Mouse (Mus musculus) monocyte, adult 2 months (primary cell): ENCODE measurements around the gene Olfr1094.

Experiments used
- DNase-seq, 2 experiments: peaks; one replicate each; pipeline ENCODE4 v3.0.0; 2022; ENCODE audit warnings: low spot score in 2 of 2, low read depth in 1 of 2

Gene Olfr1094

DNA sequence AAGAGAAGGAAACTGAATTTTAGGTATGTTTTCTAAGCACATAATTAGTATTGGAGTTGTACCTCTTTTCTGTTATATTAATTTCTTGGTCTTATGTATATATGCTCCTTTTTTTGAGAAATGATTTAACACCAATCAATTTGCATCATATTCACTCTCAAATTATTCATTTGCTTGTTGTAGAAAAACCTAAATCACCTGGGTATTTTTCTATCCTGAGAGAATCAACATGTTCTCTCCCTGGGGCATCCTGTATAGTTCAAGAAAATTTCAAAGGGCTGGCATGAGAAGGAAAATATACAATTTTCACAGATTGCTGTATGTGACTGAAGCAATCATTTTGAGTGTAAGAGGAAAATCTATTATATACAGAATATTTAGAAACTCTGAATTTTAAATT, at the start of gene Olfr1094:
Olfr1094 (plus strand) TSS at position 301 of the 400 bp plus-strand sequence.
- no peak for DNase-seq

DNA sequence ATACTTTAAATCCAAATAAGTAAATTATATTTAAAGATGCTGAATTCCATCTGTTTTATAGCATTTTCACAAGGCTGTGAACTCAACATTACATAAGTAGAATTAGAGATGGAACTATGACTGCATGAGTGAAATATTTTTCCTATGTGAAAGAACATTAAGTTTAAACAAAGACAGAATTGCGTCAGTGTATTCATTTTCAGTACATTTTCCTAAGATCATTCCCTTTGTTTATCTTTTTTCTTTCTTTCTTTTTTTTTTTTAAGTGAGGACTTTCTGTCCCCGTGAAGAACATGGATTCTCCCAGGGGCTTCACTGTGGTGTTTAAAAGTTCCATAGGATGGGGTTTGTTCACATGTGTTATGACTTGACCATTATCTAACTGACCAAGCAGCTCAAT, 42.3 kb upstream of the Olfr1094 start, which contains the start of gene Olfr1093:
Olfr1093 (plus strand) TSS at position 301 of the 400 bp plus-strand sequence.
- DNase-seq = no peak

DNA sequence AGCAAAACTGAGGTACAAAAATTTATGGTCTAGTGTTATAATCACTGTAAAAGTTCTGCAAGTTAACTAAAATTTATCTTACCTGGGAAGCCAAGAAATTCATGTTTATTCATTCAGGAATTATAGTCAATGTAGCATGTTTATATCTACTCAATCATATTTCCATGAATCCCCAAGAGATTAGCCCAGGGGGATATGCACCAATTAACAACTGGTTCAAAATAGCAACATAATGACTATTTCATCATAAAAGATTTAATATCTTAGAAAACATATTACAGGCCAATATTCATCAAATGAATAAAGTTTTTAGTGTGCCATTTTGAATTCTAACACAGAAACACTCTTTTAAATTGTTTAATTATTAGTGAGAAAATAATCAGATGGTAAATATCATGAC, 14.5 kb upstream of the Olfr1094 start, which contains the start of gene Olfr141:
Olfr141 (minus strand) TSS at position 101 of the 400 bp plus-strand sequence.
- no peak for DNase-seq

DNA sequence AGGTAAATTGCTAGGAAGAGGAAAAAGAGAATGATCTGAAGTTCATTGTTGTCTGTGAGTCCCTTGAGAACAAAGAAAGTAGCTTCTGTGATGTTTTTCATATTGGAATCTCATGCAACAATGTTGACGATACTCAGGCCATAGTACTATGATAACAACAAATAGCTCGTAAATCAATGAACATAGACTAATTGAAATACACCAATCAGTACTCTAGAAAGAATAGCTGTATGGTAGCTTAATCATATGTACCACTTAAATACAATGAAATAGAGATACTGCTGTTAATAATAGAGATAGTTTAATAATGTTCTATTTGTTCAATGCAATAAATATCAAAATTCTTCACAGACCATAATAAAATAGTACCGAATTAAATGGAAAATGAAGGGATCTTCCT, 27.1 kb downstream of the Olfr1094 start, which contains the start of gene Olfr1095:
Olfr1095 (minus strand) TSS at position 101 of the 400 bp plus-strand sequence.
- no peak for DNase-seq

DNA sequence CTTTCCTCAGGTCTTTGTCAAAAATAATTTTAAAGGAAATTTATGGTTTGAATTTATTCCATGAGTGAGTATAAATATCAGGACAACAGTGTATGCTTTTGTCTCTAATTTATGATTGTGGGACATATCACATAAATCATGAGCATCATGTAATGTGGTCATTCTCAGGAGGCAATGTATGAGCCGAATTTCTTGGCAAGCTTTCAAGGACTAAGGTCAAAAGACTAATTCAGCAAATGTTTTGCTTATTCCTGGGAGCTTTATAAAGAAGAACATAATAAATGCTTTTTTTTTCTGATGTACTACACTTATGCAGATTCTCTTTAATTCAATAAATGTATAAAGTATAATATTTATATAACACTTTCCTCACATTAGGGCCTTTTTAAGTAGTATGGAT, 50.2 kb downstream of the Olfr1094 start, which contains the start of gene Gm13723:
Gm13723 (minus strand) TSS at position 101 of the 400 bp plus-strand sequence.
- no peak for DNase-seq
